Mouse (Mus musculus) heart, adult 8-10 months (tissue): ENCODE results near the gene Ppm1g. TPM values are rescaled to one million over a fixed set of nuclear protein-coding genes. Genes with fewer than 3 reads are reported as not detected.
"Not testable (repeated sequence)": the region's sequence is repeated elsewhere in the genome, so short reads cannot be mapped to it uniquely, and the experiment has no call there.

Experiments used
- DNase-seq: peaks from one replicate; pipeline ENCODE4 v3.0.0; 2022; ENCODE audit warnings: low spot score
- total RNA-seq, 4 experiments: library from RNA; stranded (reverse); gene quantifications; 2 replicates each; pipeline ENCODE4 v1.2.4; 2022

The Ppm1g gene
- total RNA-seq, 4 experiments from 2014 or later, result 45.3 to 71.9 (median 57.3) TPM

GRCm38 (mm10) chr5:31219474-31219873 is 1.0 kb downstream of the Ppm1g start:
- no peak for DNase-seq

GRCm38 (mm10) chr5:31219070-31219469 is 1.4 kb downstream of the Ppm1g start:
- no peak for DNase-seq

- no peak for DNase-seq
Measured at GRCm38 (mm10) chr5:31218294-31218693, 2.2 kb downstream of the Ppm1g start.

GRCm38 (mm10) chr5:31216554-31216953 is 3.9 kb downstream of the Ppm1g start:
- DNase-seq, result not testable (repeated sequence)

- no peak for DNase-seq
Measured at GRCm38 (mm10) chr5:31204421-31204820, 16.1 kb downstream of the Ppm1g start.

- no peak for DNase-seq
Measured at GRCm38 (mm10) chr5:31203866-31204265, 16.6 kb downstream of the Ppm1g start.

- no peak for DNase-seq
Measured at GRCm38 (mm10) chr5:31202933-31203332, 17.6 kb downstream of the Ppm1g start.

- peak; percentile 98 for DNase-seq
Measured at GRCm38 (mm10) chr5:31201742-31202590, 18.5 kb downstream of the Ppm1g start, which contains the start of gene Zfp513. Zfp513 (minus strand) TSS chr5:31202303.

- DNase-seq, result no peak
Measured at GRCm38 (mm10) chr5:31201042-31201741, 19.3 kb downstream of the Ppm1g start.

GRCm38 (mm10) chr5:31200327-31200768 is 20.1 kb downstream of the Ppm1g start:
- no peak for DNase-seq

GRCm38 (mm10) chr5:31199893-31200292 is 20.6 kb downstream of the Ppm1g start:
- no peak for DNase-seq

GRCm38 (mm10) chr5:31199321-31199892 is 21.1 kb downstream of the Ppm1g start:
- DNase-seq, result no peak

GRCm38 (mm10) chr5:31198616-31199320 is 21.7 kb downstream of the Ppm1g start:
- DNase-seq, result no peak

GRCm38 (mm10) chr5:31198170-31198569 is 22.3 kb downstream of the Ppm1g start:
- no peak for DNase-seq

GRCm38 (mm10) chr5:31197072-31197471 is 23.4 kb downstream of the Ppm1g start:
- DNase-seq, result no peak

- no peak for DNase-seq
Measured at GRCm38 (mm10) chr5:31196207-31196606, 24.3 kb downstream of the Ppm1g start.

- no peak for DNase-seq
Measured at GRCm38 (mm10) chr5:31195671-31196070, 24.8 kb downstream of the Ppm1g start.

- DNase-seq, result no peak
Measured at GRCm38 (mm10) chr5:31194486-31195485, 25.7 kb downstream of the Ppm1g start.

GRCm38 (mm10) chr5:31193631-31194281 is 26.7 kb downstream of the Ppm1g start:
- DNase-seq, result no peak
